ENCODE assay signal across 12 mouse cellular contexts in the genomic region with DNA sequence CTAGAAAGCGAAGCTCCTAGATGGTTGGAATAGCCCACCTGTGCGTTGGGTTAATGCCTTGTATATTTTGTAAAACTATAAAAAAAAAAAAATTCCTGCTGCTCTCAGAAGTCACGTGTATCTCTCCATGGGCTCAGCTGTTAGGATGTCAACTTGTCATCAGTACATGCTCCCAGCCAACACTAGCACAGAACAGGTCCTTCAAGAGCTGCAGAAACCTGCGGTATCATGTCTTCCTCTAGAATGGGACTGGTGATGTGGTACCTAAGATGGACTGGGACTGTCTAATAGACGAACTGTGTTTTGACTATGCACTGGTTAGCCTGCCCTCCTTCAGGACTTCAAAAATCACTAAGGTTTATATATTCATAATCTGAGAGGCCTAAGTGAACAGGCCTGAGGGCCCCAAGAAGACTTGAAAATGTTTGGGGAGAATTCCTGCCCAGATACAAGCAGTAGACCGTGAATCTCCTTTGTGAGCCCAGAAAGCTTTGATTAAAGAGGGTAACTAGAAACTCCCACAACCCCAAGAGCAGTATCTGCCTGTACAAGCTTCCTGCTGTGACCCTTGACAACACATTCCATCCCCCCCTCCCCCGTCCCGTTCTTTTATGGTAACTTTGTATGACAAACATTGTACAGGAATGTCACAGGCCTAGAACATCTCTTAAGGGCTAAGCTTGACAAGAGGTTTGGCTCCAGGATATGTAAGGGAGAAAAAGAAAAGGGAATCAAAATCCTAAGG.
DNase-seq lines count a peak whose midpoint lies in the region; ATAC-seq lines count a peak whose summit lies in the region.
"Had no signal": no experiment of that assay in that cellular context is flagged by ENCODE, and none has a peak within 500 bp of the region (broad histone marks: within the 10 kb centered on the region; RNA-seq: fewer than 3 reads in every experiment).

No protein-coding gene starts in this region.

- H3K4me2 ChIP-seq in neural tube, embryonic 11.5 days (ENCODE audit: low read depth) = no peak overlapping the region
- H3K4me2 ChIP-seq in neural tube, embryonic 15.5 days = no peak overlapping the region
- H3K4me2 ChIP-seq in forebrain, embryonic 15.5 days (replicated peaks) = no peak overlapping the region
- no peak overlapping the region for H3K4me2 ChIP-seq in midbrain, embryonic 13.5 days (replicated peaks)
- H3K4me2 ChIP-seq: liver, embryonic 15.5 days had no signal

- peak; percentile 32 for DNase-seq in neural tube, embryonic 11.5 days (ENCODE audit: low spot score)
- DNase-seq in embryonic facial prominence, embryonic 10.5 days (ENCODE audit: low spot score) = no peak
- DNase-seq in spleen, postnatal 4 days (ENCODE audit: low spot score in 2 of 2) = no peak
- DNase-seq in heart, postnatal 10 days = no peak
- DNase-seq: adrenal gland, postnatal 10 days had no signal

- intact Hi-C loops in heart, postnatal 10 days (cut with DNase I) = no loop called here

- no peak overlapping the region for H3K27ac ChIP-seq in neural tube, embryonic 11.5 days (ENCODE audit: low read depth, low read length)
- no peak overlapping the region for H3K27ac ChIP-seq in neural tube, embryonic 15.5 days (replicated peaks)
- peak overlapping the region; percentile 44; the same call in 1 of the 2 replicates for H3K27ac ChIP-seq in embryonic facial prominence, embryonic 10.5 days (replicated peaks)
- H3K27ac ChIP-seq in forebrain, embryonic 15.5 days (replicated peaks) = peak overlapping the region; percentile 25
- H3K27ac ChIP-seq in midbrain, embryonic 13.5 days = 0 out of 2 replicates have a peak overlapping the region, but pooled peaks have one; percentile 22
- H3K27ac ChIP-seq: liver, embryonic 15.5 days; macrophage had no signal

- no peaks in the 10 kb centered on the region for H3K36me3 ChIP-seq in neural tube, embryonic 11.5 days (ENCODE audit: control insufficient read depth, insufficient read depth, low read length)
- H3K36me3 ChIP-seq in neural tube, embryonic 15.5 days = no peaks in the 10 kb centered on the region
- H3K36me3 ChIP-seq in embryonic facial prominence, embryonic 10.5 days (replicated peaks) = no peaks in the 10 kb centered on the region
- H3K36me3 ChIP-seq in forebrain, embryonic 15.5 days = no peaks in the 10 kb centered on the region
- H3K36me3 ChIP-seq in midbrain, embryonic 13.5 days = no peaks in the 10 kb centered on the region
- H3K36me3 ChIP-seq: liver, embryonic 15.5 days had no signal

- WGBS in neural tube, embryonic 11.5 days = 46% methylated on average over 8 of the region's 8 CpGs
- 46% methylated on average over 8 of the region's 8 CpGs for WGBS in neural tube, embryonic 15.5 days
- WGBS in embryonic facial prominence, embryonic 10.5 days = 52% methylated on average over 8 of the region's 8 CpGs
- WGBS in forebrain, embryonic 15.5 days = 38% methylated on average over 8 of the region's 8 CpGs
- 37% methylated on average over 8 of the region's 8 CpGs for WGBS in midbrain, embryonic 13.5 days

- H3K27me3 ChIP-seq in neural tube, embryonic 11.5 days (ENCODE audit: control insufficient read depth, insufficient read depth, low read length) = no peaks in the 10 kb centered on the region
- no peaks in the 10 kb centered on the region for H3K27me3 ChIP-seq in neural tube, embryonic 15.5 days (replicated peaks)
- no peaks in the 10 kb centered on the region for H3K27me3 ChIP-seq in embryonic facial prominence, embryonic 10.5 days (replicated peaks; ENCODE audit: low read depth, poor library complexity, severe bottlenecking)
- H3K27me3 ChIP-seq in forebrain, embryonic 15.5 days = no peaks in the 10 kb centered on the region
- no peaks in the 10 kb centered on the region for H3K27me3 ChIP-seq in midbrain, embryonic 13.5 days
- H3K27me3 ChIP-seq: CH12.LX; liver, embryonic 15.5 days had no signal

- H3K9me3 ChIP-seq in neural tube, embryonic 11.5 days (ENCODE audit: control insufficient read depth, low read length) = no peaks in the 10 kb centered on the region
- no peaks in the 10 kb centered on the region for H3K9me3 ChIP-seq in neural tube, embryonic 15.5 days (replicated peaks)
- no peaks in the 10 kb centered on the region for H3K9me3 ChIP-seq in embryonic facial prominence, embryonic 10.5 days
- H3K9me3 ChIP-seq in forebrain, embryonic 15.5 days = no peaks in the 10 kb centered on the region
- no peaks in the 10 kb centered on the region for H3K9me3 ChIP-seq in midbrain, embryonic 13.5 days
- H3K9me3 ChIP-seq: liver, embryonic 15.5 days had no signal

- no peak for ATAC-seq in neural tube, embryonic 11.5 days (ENCODE audit: insufficient read depth, low FRiP score, low TSS enrichment)
- no peak for ATAC-seq in neural tube, embryonic 15.5 days (ENCODE audit: low FRiP score)
- no peak for ATAC-seq in forebrain, embryonic 15.5 days (replicated peaks)
- ATAC-seq in midbrain, embryonic 13.5 days = peak; percentile 57; the same call in 1 of the 2 replicates
- no peak for ATAC-seq in megakaryocyte progenitor cell, adult 5-6 weeks (replicated peaks; ENCODE audit: poor library complexity)

- no peak overlapping the region for H3K4me3 ChIP-seq in neural tube, embryonic 11.5 days (ENCODE audit: low read depth, low read length)
- H3K4me3 ChIP-seq in neural tube, embryonic 15.5 days (replicated peaks) = no peak overlapping the region
- no peak overlapping the region for H3K4me3 ChIP-seq in embryonic facial prominence, embryonic 10.5 days
- no peak overlapping the region for H3K4me3 ChIP-seq in forebrain, embryonic 15.5 days
- no peak overlapping the region for H3K4me3 ChIP-seq in midbrain, embryonic 13.5 days (replicated peaks)
- H3K4me3 ChIP-seq: liver, embryonic 15.5 days had no signal

- H3K4me1 ChIP-seq in neural tube, embryonic 11.5 days (ENCODE audit: control insufficient read depth, insufficient read depth, low read length) = peaks cover 12% of the 10 kb centered on the region
- H3K4me1 ChIP-seq in neural tube, embryonic 15.5 days = peaks cover 9% of the 10 kb centered on the region
- peaks cover 44% of the 10 kb centered on the region for H3K4me1 ChIP-seq in embryonic facial prominence, embryonic 10.5 days
- peaks cover 44% of the 10 kb centered on the region for H3K4me1 ChIP-seq in forebrain, embryonic 15.5 days
- peaks cover 42% of the 10 kb centered on the region for H3K4me1 ChIP-seq in midbrain, embryonic 13.5 days (replicated peaks)
- H3K4me1 ChIP-seq: liver, embryonic 15.5 days had no signal

- H3K9ac ChIP-seq in neural tube, embryonic 11.5 days (ENCODE audit: low read length) = no peak overlapping the region
- H3K9ac ChIP-seq in neural tube, embryonic 15.5 days (replicated peaks) = no peak overlapping the region
- H3K9ac ChIP-seq in forebrain, embryonic 15.5 days (replicated peaks) = no peak overlapping the region
- no peak overlapping the region for H3K9ac ChIP-seq in midbrain, embryonic 13.5 days (replicated peaks)
- H3K9ac ChIP-seq: liver, embryonic 15.5 days had no signal

Comparison
In these comparisons a context has a peak if more than half of its experiments do, and no peak if none do; other contexts are left out.
1. H3K27ac ChIP-seq: peak in embryonic facial prominence, embryonic 10.5 days (single experiment), forebrain, embryonic 15.5 days (single experiment) and midbrain, embryonic 13.5 days (single experiment); none in neural tube, embryonic 11.5 days (single experiment) and neural tube, embryonic 15.5 days (single experiment).